Mouse (Mus musculus) cerebellum, postnatal 4 days (tissue): ENCODE measurements around the gene Camkv.

Experiments
- DNase-seq, 2 experiments: peaks; one replicate each; pipeline ENCODE4 v3.0.0; 2022; ENCODE audit warnings: low spot score in 2 of 2, mixed read lengths in 1 of 2

Gene Camkv

GRCm38 (mm10) chr9:107962916-107963315, 27.4 kb downstream of the Camkv start:
- DNase-seq = no peak

GRCm38 (mm10) chr9:107963700-107964099, 28.2 kb downstream of the Camkv start:
- peak; percentile 65 to 83 for DNase-seq

- no peak for DNase-seq
Measured at GRCm38 (mm10) chr9:107964681-107965080, 29.2 kb downstream of the Camkv start.

GRCm38 (mm10) chr9:107966676-107967075, 31.2 kb downstream of the Camkv start:
- DNase-seq = no peak

- no peak for DNase-seq
Measured at GRCm38 (mm10) chr9:107967437-107967836, 32.0 kb downstream of the Camkv start.

GRCm38 (mm10) chr9:107968531-107968930, 33.1 kb downstream of the Camkv start:
- DNase-seq = no peak

GRCm38 (mm10) chr9:107970311-107970710, 34.8 kb downstream of the Camkv start:
- DNase-seq = no peak

- DNase-seq = no peak
Measured at GRCm38 (mm10) chr9:107971690-107972541, 36.4 kb downstream of the Camkv start.

GRCm38 (mm10) chr9:107974491-107975171, 39.2 kb downstream of the Camkv start:
- no peak for DNase-seq

GRCm38 (mm10) chr9:107975399-107976386, 40.2 kb downstream of the Camkv start, which contains the start of gene Uba7:
Gene Uba7, plus strand, starts transcription at chr9:107975505.
- no peak for DNase-seq

- DNase-seq = no peak
Measured at GRCm38 (mm10) chr9:107978815-107979214, 43.3 kb downstream of the Camkv start.

- DNase-seq = no peak
Measured at GRCm38 (mm10) chr9:107981684-107982605, 46.5 kb downstream of the Camkv start.

- DNase-seq = no peak
Measured at GRCm38 (mm10) chr9:107982681-107983346, 47.3 kb downstream of the Camkv start, which contains the start of gene Gm20661. Gene Gm20661, plus strand, starts transcription at chr9:107983058.

- no peak for DNase-seq
Measured at GRCm38 (mm10) chr9:107983421-107983890, 48.0 kb downstream of the Camkv start.

GRCm38 (mm10) chr9:107984052-107984753, 48.7 kb downstream of the Camkv start:
- no peak for DNase-seq

GRCm38 (mm10) chr9:107984754-107985055, 49.2 kb downstream of the Camkv start:
- no peak for DNase-seq

- peak in 1 of 2 experiments; percentile 64 for DNase-seq
Measured at GRCm38 (mm10) chr9:107985131-107986119, 50.0 kb downstream of the Camkv start, which contains the start of gene Inka1. Gene Inka1, minus strand, starts transcription at chr9:107985879.

- DNase-seq = peak in 1 of 2 experiments; percentile 78
Measured at GRCm38 (mm10) chr9:107986376-107986775, 50.9 kb downstream of the Camkv start.
